Mouse (Mus musculus): Measurements from ENCODE around the gene Vwa7.
A peak's percentile ranks its signal among the peaks of the same experiment; 100 is the strongest.
"Not testable (repeated sequence)": the region's sequence is repeated elsewhere in the genome, so short reads cannot be mapped to it uniquely, and the experiment has no call there.

Vwa7 gene

GRCm38 (mm10) chr17:35000717-35001451 lies 15.5 kb upstream of the Vwa7 start, which contains the start of gene Vars:
TSS of gene Vars (plus strand) at chr17:35000987.
- DNase-seq (ENCODE audit: low spot score in 2 of 2) = peak; percentile 72 to 85

- no peak for DNase-seq (ENCODE audit: low spot score in 2 of 2)
Observed at GRCm38 (mm10) chr17:35001452-35002152, 14.8 kb upstream of the Vwa7 start.

DNA sequence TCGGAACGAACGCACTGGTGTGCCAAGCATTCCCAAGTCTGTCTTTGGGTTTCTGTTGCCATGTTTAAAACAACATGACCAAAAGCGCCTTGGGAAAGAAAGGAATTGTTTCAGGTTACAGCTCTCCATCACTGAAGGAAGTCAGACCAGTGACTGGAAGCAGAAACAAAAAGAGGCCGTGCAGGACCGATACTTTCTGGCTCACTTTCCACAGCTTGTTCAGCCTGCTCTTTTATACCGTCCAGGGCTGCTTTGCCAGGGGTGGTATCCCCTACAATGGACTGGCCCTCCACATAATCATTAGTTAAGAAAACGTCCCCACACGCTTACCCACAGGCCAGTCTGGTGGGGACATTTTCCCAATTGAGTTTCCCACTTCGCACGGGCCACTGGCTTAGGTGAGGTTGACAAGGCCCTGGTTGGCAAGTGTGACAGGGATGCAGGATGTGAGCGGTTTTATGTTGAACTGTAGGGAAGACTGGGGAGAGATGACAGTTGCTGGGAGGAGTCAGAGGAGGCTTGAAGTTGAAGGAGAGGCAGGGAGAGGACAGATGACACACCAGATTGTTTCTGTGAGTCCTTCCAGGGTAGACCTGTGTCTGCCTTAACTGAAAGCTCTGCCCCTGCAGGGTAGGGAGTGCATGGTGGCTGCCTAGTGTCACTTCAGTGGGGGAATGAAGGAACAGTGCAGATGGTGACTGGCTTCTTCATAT lies 14.1 kb upstream of the Vwa7 start:
- DNase-seq (ENCODE audit: low spot score in 2 of 2) = no peak

DNA sequence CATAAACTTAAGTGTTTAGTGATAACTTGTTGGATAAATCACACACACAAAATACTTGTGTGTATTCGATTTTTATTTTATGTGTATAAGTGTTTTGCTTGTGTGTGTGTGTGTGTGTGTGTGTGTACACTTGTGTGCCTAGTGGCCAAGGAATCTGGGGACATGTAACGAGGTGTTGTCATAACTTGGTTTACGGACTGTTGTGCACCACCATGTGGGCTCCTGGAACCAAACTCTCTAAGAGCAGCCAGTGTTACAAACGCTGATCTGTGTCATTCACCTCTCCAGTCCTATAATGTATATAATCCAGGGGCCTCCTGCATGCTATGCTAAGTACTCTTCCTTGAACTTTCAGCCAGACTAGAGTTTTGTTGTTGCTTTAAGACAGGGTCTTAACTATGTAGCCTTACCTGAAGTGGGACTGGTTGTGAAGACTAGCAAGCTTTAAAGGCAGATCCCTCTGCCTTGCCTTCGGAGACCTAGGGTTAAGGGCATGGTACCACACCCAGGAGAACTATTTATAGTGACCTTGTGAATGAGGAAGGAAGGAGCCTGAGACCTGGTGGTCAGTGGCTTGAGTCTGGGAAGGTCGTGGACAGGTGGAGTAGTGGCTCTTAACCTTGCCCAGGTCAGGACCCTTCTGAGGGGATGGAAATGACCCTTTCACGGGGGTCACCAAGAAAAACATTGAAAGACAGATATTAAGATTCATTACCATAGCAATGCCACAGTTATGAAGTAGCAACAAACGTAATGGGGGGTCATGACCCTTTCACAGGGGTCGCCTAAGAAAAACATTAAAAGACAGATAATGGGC lies 13.1 kb upstream of the Vwa7 start:
- no peak for DNase-seq (ENCODE audit: low spot score in 2 of 2)

- no peak for DNase-seq (ENCODE audit: low spot score in 2 of 2)
Observed at GRCm38 (mm10) chr17:35004075-35004717, 12.2 kb upstream of the Vwa7 start.

GRCm38 (mm10) chr17:35005158-35005557 lies 11.2 kb upstream of the Vwa7 start:
- no peak for DNase-seq (ENCODE audit: low spot score in 2 of 2)

- not testable (repeated sequence) for DNase-seq (ENCODE audit: low spot score in 2 of 2)
Observed at GRCm38 (mm10) chr17:35005902-35006301, 10.5 kb upstream of the Vwa7 start.

DNA sequence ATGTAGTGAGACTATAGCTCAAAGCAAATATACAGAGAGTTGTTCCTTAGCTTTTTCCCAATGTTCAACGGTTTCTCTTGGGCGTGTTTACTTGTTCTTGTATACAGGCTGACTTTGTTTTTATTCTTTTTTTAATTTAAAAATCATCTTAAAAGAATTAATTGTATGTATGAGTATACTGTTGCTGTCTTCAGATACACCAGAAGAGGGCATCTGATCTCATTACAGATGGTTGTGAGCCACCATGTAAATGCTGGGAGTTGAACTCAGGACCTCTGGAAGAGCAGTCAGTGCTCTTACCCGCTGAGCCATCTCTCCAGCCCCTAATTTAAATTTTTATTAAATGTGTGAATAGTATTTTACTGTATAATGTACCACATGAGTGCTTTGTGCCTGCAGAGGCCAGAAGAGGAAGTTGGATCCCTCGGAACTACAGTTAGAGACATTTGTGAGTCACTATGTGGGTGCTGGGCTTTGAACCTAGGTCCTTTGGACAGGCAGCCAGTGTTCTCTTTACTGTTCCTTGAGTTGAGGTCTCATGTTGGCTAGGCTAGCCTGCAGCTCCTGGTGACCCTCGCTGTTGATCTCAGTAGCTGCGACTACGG lies 8.9 kb upstream of the Vwa7 start:
- DNase-seq (ENCODE audit: low spot score in 2 of 2) = no peak

DNA sequence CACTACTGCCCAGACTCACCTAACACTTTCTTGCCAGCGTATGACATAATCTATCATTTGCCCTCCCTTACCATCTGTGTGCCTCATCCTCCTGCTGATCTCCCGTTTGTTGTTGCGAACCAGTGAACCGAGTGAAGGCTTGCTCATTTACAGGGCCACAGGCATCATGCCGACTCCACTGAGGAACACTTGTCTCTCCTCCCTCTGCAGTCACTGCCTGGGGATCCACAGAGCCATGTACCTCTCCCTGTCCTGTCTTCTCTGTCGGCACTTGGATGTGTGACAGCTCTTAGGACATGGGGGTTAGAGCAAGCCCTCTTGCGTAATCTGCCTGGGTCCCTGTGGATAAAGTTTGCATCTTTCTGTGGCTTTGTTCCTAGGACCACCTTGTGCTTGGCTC lies 6.8 kb upstream of the Vwa7 start:
- no peak for DNase-seq (ENCODE audit: low spot score in 2 of 2)

GRCm38 (mm10) chr17:35011440-35011839 lies 4.9 kb upstream of the Vwa7 start:
- DNase-seq (ENCODE audit: low spot score in 2 of 2) = no peak

DNA sequence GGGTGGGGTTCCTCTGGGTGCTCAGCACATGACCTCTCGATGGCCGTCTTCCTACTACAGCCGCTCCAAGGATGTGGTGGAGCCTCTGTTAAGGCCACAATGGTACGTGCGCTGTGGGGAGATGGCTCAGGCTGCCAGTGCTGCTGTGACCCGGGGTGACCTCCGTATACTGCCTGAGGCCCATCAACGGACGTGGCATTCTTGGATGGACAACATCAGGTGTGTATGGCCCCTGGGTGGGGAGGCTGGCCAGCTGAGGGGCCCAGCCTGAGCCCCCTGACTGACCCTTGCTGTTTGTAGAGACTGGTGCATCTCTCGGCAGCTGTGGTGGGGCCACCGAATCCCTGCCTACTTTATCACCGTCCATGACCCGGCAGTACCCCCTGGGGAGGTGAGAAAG lies 3.9 kb upstream of the Vwa7 start:
- no peak for DNase-seq (ENCODE audit: low spot score in 2 of 2)

- no peak for DNase-seq (ENCODE audit: low spot score in 2 of 2)
Observed at GRCm38 (mm10) chr17:35013221-35013620, 3.2 kb upstream of the Vwa7 start.

DNA sequence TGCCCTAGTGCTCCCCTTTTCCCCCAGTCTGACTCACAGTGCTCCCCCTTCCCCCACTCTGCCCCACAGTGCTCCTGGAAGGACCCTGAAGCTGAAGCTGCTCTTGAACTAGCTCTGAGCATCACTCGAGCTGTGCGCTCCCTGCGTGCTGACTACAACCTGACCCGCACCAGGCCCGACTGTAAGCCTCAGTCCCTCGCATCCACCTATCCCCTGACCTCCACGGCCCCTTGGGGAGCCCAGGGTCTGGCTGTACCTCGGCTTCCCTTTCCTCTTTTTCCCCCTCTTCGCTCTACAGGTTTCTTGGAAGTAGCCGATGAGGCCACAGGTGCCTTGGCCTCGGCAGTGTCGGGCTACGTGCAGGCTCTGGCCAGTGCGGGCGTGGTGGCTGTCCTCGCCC lies 1.1 kb upstream of the Vwa7 start:
- no peak for DNase-seq (ENCODE audit: low spot score in 2 of 2)

GRCm38 (mm10) chr17:35016791-35017705 lies 669 bp downstream of the Vwa7 start:
- no peak for DNase-seq (ENCODE audit: low spot score in 2 of 2)

- DNase-seq (ENCODE audit: low spot score in 2 of 2) = no peak
Observed at GRCm38 (mm10) chr17:35017706-35018030, 1.3 kb downstream of the Vwa7 start.

GRCm38 (mm10) chr17:35018171-35018570 lies 1.8 kb downstream of the Vwa7 start:
- DNase-seq (ENCODE audit: low spot score in 2 of 2) = no peak

GRCm38 (mm10) chr17:35019894-35020293 lies 3.5 kb downstream of the Vwa7 start:
- no peak for DNase-seq (ENCODE audit: low spot score in 2 of 2)

- DNase-seq (ENCODE audit: low spot score in 2 of 2) = no peak
Observed at GRCm38 (mm10) chr17:35020551-35020950, 4.2 kb downstream of the Vwa7 start.

DNA sequence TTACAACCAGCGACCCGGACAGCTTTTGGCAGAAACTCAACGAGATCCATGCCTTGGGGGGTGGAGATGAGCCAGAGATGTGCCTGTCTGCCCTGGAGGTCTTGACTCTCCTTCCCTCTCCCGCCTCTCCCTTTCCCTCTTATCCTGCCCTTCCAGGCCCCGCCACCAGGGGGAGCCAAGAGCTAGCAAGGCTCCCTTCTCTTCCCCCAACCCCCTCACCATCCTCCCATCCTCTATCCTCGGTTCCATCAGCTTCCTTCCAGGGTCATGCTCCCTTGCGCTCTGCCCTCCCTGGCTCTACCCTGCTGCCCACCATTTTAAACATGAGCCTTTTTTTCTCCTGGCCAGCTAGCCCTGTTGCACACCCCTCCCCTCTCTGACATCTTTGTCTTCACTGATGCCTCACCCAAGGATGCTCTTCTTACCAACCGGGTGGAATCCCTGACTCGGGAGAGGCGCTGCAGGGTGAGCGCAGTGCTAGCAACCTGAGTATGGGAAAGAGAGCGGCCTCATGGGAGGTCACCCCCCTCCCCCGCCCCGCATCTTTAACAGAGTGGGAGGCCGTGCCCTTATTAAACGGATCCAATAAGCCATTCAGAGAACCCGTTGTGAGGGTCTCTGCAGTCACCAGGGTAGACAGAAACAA lies 4.9 kb downstream of the Vwa7 start:
- DNase-seq (ENCODE audit: low spot score in 2 of 2) = peak; percentile 80 to 96
